Mouse (Mus musculus): ENCODE results near the gene Fam124b.

DNA sequence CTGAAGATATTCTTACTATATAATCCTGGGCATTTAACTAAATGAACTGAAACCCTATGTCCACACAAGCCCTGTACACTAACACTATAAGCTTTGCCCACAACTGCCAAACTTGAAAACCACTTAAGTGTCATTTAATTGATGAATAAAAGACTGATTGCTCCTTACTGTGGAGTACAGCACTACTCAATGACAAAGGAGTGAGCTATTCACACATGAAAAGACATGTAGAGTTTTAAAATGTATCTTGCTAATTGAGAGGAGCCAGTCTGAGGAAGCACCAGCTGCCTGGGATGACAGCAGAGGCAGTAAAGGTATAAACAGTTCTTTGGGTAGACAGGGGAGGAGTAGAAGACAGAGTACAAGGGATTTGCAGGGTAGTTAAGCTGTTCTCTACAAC is 35.0 kb upstream of the Fam124b start:
- TF ChIP-seq CTCF (IDR thresholded peaks at IDR 0.05) (no peak), EP300 (IDR thresholded peaks at IDR 0.05) (no peak)

Measured in lung, postnatal 0 days (tissue).